Mouse (Mus musculus) lung, embryonic 14.5 days (tissue): ENCODE results near the gene Anks1b. TPM values are rescaled to one million over a fixed set of nuclear protein-coding genes. Genes with fewer than 3 reads are reported as not detected.

ENCODE experiments used
- ATAC-seq: fragments of 200-750 bp; cut with Nextera tagmentation; 2 replicates; pipeline ENCODE4 v1.8.0; 2017; ENCODE audit warnings: mild to moderate bottlenecking, moderate TSS enrichment, moderate library complexity; ENCODE audit not compliant: insufficient read depth
- DNase-seq: peaks from one replicate; pipeline ENCODE4 v3.0.0-alpha.2; 2015
- H3K27ac ChIP-seq: fragments of 300-500 bp; sonication (generic); 2 replicates; pipeline ENCODE4 v1.5.1; 2014; ENCODE audit warnings: low read depth, mild to moderate bottlenecking, moderate library complexity
- H3K27me3 ChIP-seq: fragments of 300-500 bp; sonication (generic); 2 replicates; pipeline ENCODE4 v1.6.1; 2014; ENCODE audit warnings: low read length, control low read depth; ENCODE audit not compliant: insufficient read depth
- H3K36me3 ChIP-seq: fragments of 300-500 bp; sonication (generic); 2 replicates; pipeline ENCODE4 v1.6.1; 2014; ENCODE audit warnings: control low read depth; ENCODE audit not compliant: insufficient read depth
- H3K4me1 ChIP-seq: fragments of 300-500 bp; sonication (generic); 2 replicates; pipeline ENCODE4 v1.6.1; 2014; ENCODE audit warnings: antibody characterized with exemption, control low read depth; ENCODE audit not compliant: insufficient read depth
- H3K4me2 ChIP-seq: fragments of 300-500 bp; sonication (generic); 2 replicates; pipeline ENCODE4 v1.6.1; 2014; ENCODE audit warnings: mild to moderate bottlenecking
- H3K4me3 ChIP-seq: fragments of 300-500 bp; sonication (generic); 2 replicates; pipeline ENCODE4 v1.5.1; 2014; ENCODE audit warnings: low read depth, low read length
- H3K9ac ChIP-seq: fragments of 300-500 bp; sonication (generic); 2 replicates; pipeline ENCODE4 v1.6.1; 2014
- H3K9me3 ChIP-seq: fragments of 300-500 bp; sonication (generic); 2 replicates; pipeline ENCODE4 v1.6.1; 2016; ENCODE audit warnings: low read depth, low read length, control low read depth
- CTCF ChIP-seq: IDR thresholded peaks from 2 replicates; pipeline ENCODE4 v1.5.1; 2016; ENCODE audit warnings: antibody characterized with exemption, low read depth
- WGBS: fragments of 180-500 bp; shearing (Covaris S2); extraction: QIAGEN DNeasy Blood & Tissue Kit; methylation state at CpG from one replicate; pipeline ENCODE4 v1.1.7; 2014; 5-methylcytosine and 5-hydroxymethylcytosine counted together
- polyA plus RNA-seq: library from polyadenylated mRNA; unstranded; fragments of >200 nt; fragmentation: Nextera tagmentation; extraction: Ambion mirVana; gene quantifications from 2 replicates; pipeline ENCODE4 v1.2.1, GENCODE M21; 2014

The Anks1b gene
- polyA plus RNA-seq, 1 experiment from 2014 or later: 1.2 TPM

GRCm38 (mm10) chr10:90408484-90408883, 535.2 kb downstream of the Anks1b start:
- no peak for ATAC-seq
- no peaks in the 10 kb centered on the region for H3K36me3 ChIP-seq
- 84% methylated on average over 2 of the region's 2 CpGs for WGBS
- no peak overlapping the region for H3K4me2 ChIP-seq
- H3K9me3 ChIP-seq: no peaks in the 10 kb centered on the region
- no peak overlapping the region for H3K4me3 ChIP-seq
- no peak overlapping the region for H3K27ac ChIP-seq
- no peak for DNase-seq
- H3K27me3 ChIP-seq: no peaks in the 10 kb centered on the region
- no peak for TF ChIP-seq CTCF
- no peak overlapping the region for H3K9ac ChIP-seq
- no peaks in the 10 kb centered on the region for H3K4me1 ChIP-seq

GRCm38 (mm10) chr10:90431527-90431926, 558.2 kb downstream of the Anks1b start:
- Histone ChIP-seq H3K4me3 (no peak overlapping the region), H3K27ac (no peak overlapping the region), H3K27me3 (no peaks in the 10 kb centered on the region), H3K9ac (no peak overlapping the region), H3K36me3 (no peaks in the 10 kb centered on the region), H3K9me3 (no peaks in the 10 kb centered on the region), H3K4me1 (no peaks in the 10 kb centered on the region), H3K4me2 (no peak overlapping the region)
- no peak for TF ChIP-seq CTCF
- DNase-seq (no peak), ATAC-seq (no peak)
- 45% methylated on average over 5 of the region's 5 CpGs for WGBS

DNA sequence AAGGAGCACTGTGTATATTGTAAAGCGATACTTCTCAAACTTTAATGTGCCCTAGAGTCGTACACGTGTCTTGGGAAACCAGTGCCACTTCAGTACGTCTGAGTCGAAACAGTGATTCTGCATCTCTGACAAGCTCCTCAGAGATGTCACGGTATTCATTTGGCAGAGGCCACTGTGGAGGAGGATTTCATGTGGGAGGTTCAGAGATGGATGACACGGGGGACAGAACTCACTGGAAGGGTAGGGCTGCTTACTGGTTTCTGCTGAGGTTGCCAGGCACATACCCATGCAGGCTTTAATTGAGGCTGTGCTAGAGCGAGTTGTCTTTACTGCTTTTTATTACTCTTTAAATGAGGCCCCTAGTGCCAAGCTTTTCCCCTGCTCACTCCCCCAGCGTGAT, 558.7 kb downstream of the Anks1b start:
- Histone ChIP-seq H3K9ac (no peak overlapping the region), H3K4me3 (no peak overlapping the region), H3K9me3 (no peaks in the 10 kb centered on the region), H3K4me2 (no peak overlapping the region), H3K27me3 (no peaks in the 10 kb centered on the region), H3K4me1 (no peaks in the 10 kb centered on the region), H3K27ac (no peak overlapping the region), H3K36me3 (no peaks in the 10 kb centered on the region)
- DNase-seq (no peak), ATAC-seq (no peak)
- no peak for TF ChIP-seq CTCF
- 54% methylated on average over 9 of the region's 9 CpGs for WGBS

DNA sequence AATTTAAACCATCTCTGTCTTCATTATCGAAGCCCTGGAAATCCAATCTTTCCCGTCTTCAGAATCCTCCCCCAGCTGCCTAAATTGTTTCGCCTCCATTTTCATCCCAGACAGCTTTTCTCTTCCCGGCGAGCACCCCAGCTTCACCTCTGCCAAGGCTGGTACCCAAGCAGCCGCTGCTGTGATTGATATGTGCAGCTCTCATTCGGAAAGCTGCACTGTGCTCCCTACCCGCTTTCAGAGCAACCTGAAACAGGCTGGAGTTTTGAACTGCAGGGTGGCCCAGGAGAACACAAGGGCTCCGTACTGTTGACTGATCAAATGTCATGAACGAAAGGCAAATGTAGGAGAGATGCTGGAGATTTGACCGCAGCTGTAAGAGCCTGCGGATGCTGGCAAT, 559.2 kb downstream of the Anks1b start:
- no peak overlapping the region for H3K9ac ChIP-seq
- no peaks in the 10 kb centered on the region for H3K9me3 ChIP-seq
- no peaks in the 10 kb centered on the region for H3K4me1 ChIP-seq
- no peak overlapping the region for H3K4me3 ChIP-seq
- no peaks in the 10 kb centered on the region for H3K36me3 ChIP-seq
- no peak for DNase-seq
- no peak for TF ChIP-seq CTCF
- H3K27ac ChIP-seq: no peak overlapping the region
- H3K27me3 ChIP-seq: no peaks in the 10 kb centered on the region
- ATAC-seq: no peak
- no peak overlapping the region for H3K4me2 ChIP-seq
- WGBS: 62% methylated on average over 12 of the region's 12 CpGs

DNA sequence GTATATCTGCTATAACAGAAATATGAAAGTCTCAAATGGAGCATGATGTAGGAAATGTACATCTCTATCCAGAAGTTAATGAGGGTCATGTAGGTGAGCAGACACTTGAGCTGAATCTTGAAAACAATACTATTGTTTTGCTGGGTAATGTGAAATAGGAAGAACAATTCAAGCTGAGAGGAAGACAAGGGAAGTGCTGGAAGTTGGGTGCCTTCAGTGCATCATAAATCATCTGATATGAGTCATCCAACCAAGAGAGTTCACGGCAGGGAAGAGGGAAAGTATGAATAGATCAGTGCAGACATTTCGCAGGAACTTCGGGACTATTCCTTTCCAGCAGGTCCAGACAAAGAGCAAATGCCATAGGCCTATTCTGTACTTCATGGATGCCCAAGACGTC, 567.7 kb downstream of the Anks1b start:
- Histone ChIP-seq H3K27ac (no peak overlapping the region), H3K4me2 (no peak overlapping the region), H3K9me3 (no peaks in the 10 kb centered on the region), H3K4me1 (no peaks in the 10 kb centered on the region), H3K4me3 (no peak overlapping the region), H3K36me3 (no peaks in the 10 kb centered on the region), H3K27me3 (no peaks in the 10 kb centered on the region), H3K9ac (no peak overlapping the region)
- DNase-seq: no peak
- TF ChIP-seq CTCF: no peak
- ATAC-seq: no peak
- whole genome bisulfite sequencing: 85% methylated on average over 4 of the region's 4 CpGs

- Histone ChIP-seq H3K4me1 (no peaks in the 10 kb centered on the region), H3K4me3 (no peak overlapping the region), H3K9me3 (no peaks in the 10 kb centered on the region), H3K4me2 (no peak overlapping the region), H3K27me3 (no peaks in the 10 kb centered on the region), H3K36me3 (no peaks in the 10 kb centered on the region), H3K27ac (no peak overlapping the region), H3K9ac (no peak overlapping the region)
- TF ChIP-seq CTCF: no peak
- 59% methylated on average over 1 of the region's 1 CpGs for WGBS
- DNase-seq: no peak
- no peak for ATAC-seq
Measured at GRCm38 (mm10) chr10:90441656-90442055, 568.3 kb downstream of the Anks1b start.

DNA sequence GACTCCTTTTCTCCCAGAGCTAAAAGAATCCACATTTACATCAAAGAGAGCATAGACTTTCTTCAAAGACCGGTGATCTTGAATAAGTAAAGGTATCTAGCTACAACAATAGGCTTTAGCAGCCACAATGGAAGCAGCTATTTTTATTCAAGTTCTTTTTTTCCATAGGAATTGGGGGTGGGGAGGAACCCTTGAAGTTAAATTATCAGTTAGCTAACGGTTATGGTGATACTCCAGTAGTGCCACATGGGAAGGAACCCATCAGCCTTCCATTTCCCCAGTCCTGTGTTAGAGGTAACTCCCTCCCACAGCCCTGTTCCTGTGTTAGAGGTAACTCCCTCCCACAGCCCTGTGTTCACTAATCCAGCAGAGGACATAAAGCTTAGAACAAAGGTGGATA, 591.6 kb downstream of the Anks1b start:
- Histone ChIP-seq H3K27ac (no peak overlapping the region), H3K9me3 (no peaks in the 10 kb centered on the region), H3K36me3 (no peaks in the 10 kb centered on the region), H3K9ac (no peak overlapping the region), H3K4me3 (no peak overlapping the region), H3K27me3 (no peaks in the 10 kb centered on the region), H3K4me1 (no peaks in the 10 kb centered on the region), H3K4me2 (no peak overlapping the region)
- WGBS: 79% methylated on average over 2 of the region's 2 CpGs
- ATAC-seq: no peak
- TF ChIP-seq CTCF: no peak
- DNase-seq: no peak

GRCm38 (mm10) chr10:90465426-90465825, 592.1 kb downstream of the Anks1b start:
- 87% methylated on average over 6 of the region's 6 CpGs for WGBS
- ATAC-seq (no peak), DNase-seq (no peak)
- Histone ChIP-seq H3K27ac (no peak overlapping the region), H3K27me3 (no peaks in the 10 kb centered on the region), H3K36me3 (no peaks in the 10 kb centered on the region), H3K4me1 (no peaks in the 10 kb centered on the region), H3K4me3 (no peak overlapping the region), H3K9ac (no peak overlapping the region), H3K4me2 (no peak overlapping the region), H3K9me3 (no peaks in the 10 kb centered on the region)
- no peak for TF ChIP-seq CTCF
